Mouse (Mus musculus): ENCODE data around the gene Npm1.

DNA sequence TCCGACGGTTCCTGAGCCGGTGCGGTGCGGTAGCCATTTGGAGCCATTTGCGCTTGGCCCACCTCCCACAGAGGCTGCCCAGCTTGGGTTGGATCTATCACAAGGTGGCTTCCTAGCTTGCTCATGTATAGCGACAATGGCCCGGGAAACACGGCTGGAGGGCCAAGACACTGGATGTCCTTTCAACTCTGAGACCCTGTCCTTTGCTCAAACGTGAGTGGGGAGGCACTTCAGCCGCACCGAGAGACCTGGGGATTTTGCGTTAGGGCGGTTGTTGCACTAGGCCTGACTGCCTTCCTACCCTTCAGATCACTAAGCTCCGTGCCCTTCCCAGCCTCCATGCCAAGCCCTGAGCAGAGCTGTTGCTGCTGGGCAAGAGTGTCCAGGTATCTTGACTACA lies 34.7 kb upstream of the Npm1 start:
- no peak for TF ChIP-seq CTCF (IDR thresholded peaks at IDR 0.05)
- no peak for TF ChIP-seq POLR2A (IDR thresholded peaks at IDR 0.05; ENCODE audit: insufficient read depth, low read depth, low read length)

Data from heart, adult 2 months (tissue).